In genomic region chr19:5690343-5690735, GRCm38 (mm10) we compare ENCODE assay signal across 8 mouse cellular contexts. TPM values are rescaled to one million over a fixed set of nuclear protein-coding genes. Genes with fewer than 3 reads are reported as not detected.
DNase-seq lines count a peak whose midpoint lies in the region; ATAC-seq and TF ChIP-seq lines count a peak whose summit lies in the region.

No protein-coding gene starts in this region.

- no peaks in the 10 kb centered on the region for H3K27me3 ChIP-seq in erythroblast, embryonic 14.5 days (ENCODE audit: control insufficient read depth)
- H3K27me3 ChIP-seq in CH12.LX (replicated peaks): no peaks in the 10 kb centered on the region
- 0 out of 2 replicates have a peak, but pooled peaks cover 2% of the 10 kb centered on the region for H3K27me3 ChIP-seq in forebrain, embryonic 11.5 days (ENCODE audit: control insufficient read depth, insufficient read depth, low read length)
- peaks cover 3% of the 10 kb centered on the region; the same call in 1 of the 2 replicates for H3K27me3 ChIP-seq in neural tube, embryonic 12.5 days (replicated peaks)

- H3K9me3 ChIP-seq in erythroblast, embryonic 14.5 days (ENCODE audit: control insufficient read depth, low read length): no peaks in the 10 kb centered on the region
- H3K9me3 ChIP-seq in CH12.LX (replicated peaks; ENCODE audit: low read length): no peaks in the 10 kb centered on the region
- H3K9me3 ChIP-seq in forebrain, embryonic 11.5 days (ENCODE audit: control insufficient read depth, low read length): no peaks in the 10 kb centered on the region
- H3K9me3 ChIP-seq in neural tube, embryonic 12.5 days: no peaks in the 10 kb centered on the region

- DNase-seq in CH12.LX (ENCODE audit: extremely low read depth): no peak
- DNase-seq in forebrain, embryonic 11.5 days (ENCODE audit: low spot score): no peak
- DNase-seq in left cerebral cortex, postnatal 4 days: peak; percentile 53
- no peak for DNase-seq in ovary, postnatal 36 days (ENCODE audit: low spot score)
- no peak for DNase-seq in gastrocnemius, adult 18-20 months (ENCODE audit: low spot score)

- no peak for TF ChIP-seq RAD21 in CH12.LX (IDR thresholded peaks at IDR 0.05; ENCODE audit: low read depth, low read length)

- TF ChIP-seq POLR2A in CH12.LX (IDR thresholded peaks at IDR 0.05; ENCODE audit: low read depth, low read length): no peak

- intact Hi-C loops in left cerebral cortex, postnatal 4 days (cut with DNase I): no loop called here

- no peak for TF ChIP-seq EP300 in CH12.LX (IDR thresholded peaks at IDR 0.05; ENCODE audit: low read length)

- H3K4me3 ChIP-seq in erythroblast, embryonic 14.5 days (replicated peaks): peak overlapping the region; percentile 82
- H3K4me3 ChIP-seq in CH12.LX (replicated peaks in 1 of 3; ENCODE audit: low read depth in 2 of 3, low read length in 2 of 3, poor library complexity in 1 of 3): peak overlapping the region; percentile 51 to 95 (median 83)
- peak overlapping the region; percentile 62 for H3K4me3 ChIP-seq in forebrain, embryonic 11.5 days (ENCODE audit: low read depth, low read length)
- peak overlapping the region; percentile 96 for H3K4me3 ChIP-seq in neural tube, embryonic 12.5 days

- WGBS in forebrain, embryonic 11.5 days: 76% methylated on average over 15 of the region's 15 CpGs
- 74% methylated on average over 15 of the region's 15 CpGs for WGBS in neural tube, embryonic 12.5 days

- H3K4me2 ChIP-seq in CH12.LX (ENCODE audit: insufficient read depth, low read depth, poor library complexity, severe bottlenecking): peak overlapping the region; percentile 75
- H3K4me2 ChIP-seq in forebrain, embryonic 11.5 days (ENCODE audit: low read depth, low read length, severe bottlenecking): peak overlapping the region; percentile 99
- peak overlapping the region; percentile 100 for H3K4me2 ChIP-seq in neural tube, embryonic 12.5 days (replicated peaks)

- in situ Hi-C loops in CH12.LX (cut with MboI; ENCODE audit: low pct_ligation_motif_present, low pct_unique_long_range_greater_than_20kb, low sequenced_read_pairs): no loop called here

- no peak for ATAC-seq in erythroblast, adult 5-6 weeks (replicated peaks; ENCODE audit: low FRiP score, poor library complexity, severe bottlenecking)
- no peak for ATAC-seq in forebrain, embryonic 11.5 days (replicated peaks; ENCODE audit: low FRiP score)
- no peak for ATAC-seq in neural tube, embryonic 12.5 days (ENCODE audit: low FRiP score, low read depth)

- H3K4me1 ChIP-seq in erythroblast, embryonic 14.5 days (ENCODE audit: control insufficient read depth): peaks cover 86% of the 10 kb centered on the region
- peaks cover 28 to 40% of the 10 kb centered on the region in 2 experiments for H3K4me1 ChIP-seq in CH12.LX (ENCODE audit: control insufficient read depth in 1 of 2, insufficient read depth in 2 of 2)
- peaks cover 29% of the 10 kb centered on the region for H3K4me1 ChIP-seq in forebrain, embryonic 11.5 days (replicated peaks; ENCODE audit: control insufficient read depth, insufficient read depth, low read length)
- H3K4me1 ChIP-seq in neural tube, embryonic 12.5 days: peaks cover 47% of the 10 kb centered on the region

- dilution Hi-C loops in CH12.LX (cut with MboI; ENCODE audit: extremely low pct_ligation_motif_present, extremely low pct_unique_long_range_greater_than_20kb, low sequenced_read_pairs): no loop called here

- peak overlapping the region; percentile 62 for H3K9ac ChIP-seq in CH12.LX (ENCODE audit: insufficient read depth, low read depth)
- H3K9ac ChIP-seq in forebrain, embryonic 11.5 days (ENCODE audit: low read length): peak overlapping the region; percentile 86
- peak overlapping the region; percentile 89 for H3K9ac ChIP-seq in neural tube, embryonic 12.5 days

- H3K79me2 ChIP-seq in CH12.LX (replicated peaks; ENCODE audit: control insufficient read depth, extremely low read depth, insufficient read depth, poor library complexity, severe bottlenecking): peaks cover 35% of the 10 kb centered on the region

- peaks cover 76% of the 10 kb centered on the region for H3K36me3 ChIP-seq in erythroblast, embryonic 14.5 days (ENCODE audit: control insufficient read depth)
- peaks cover 36 to 66% of the 10 kb centered on the region in 2 experiments for H3K36me3 ChIP-seq in CH12.LX (replicated peaks in 1 of 2; ENCODE audit: control insufficient read depth in 1 of 2, insufficient read depth in 1 of 2, low read length in 1 of 2)
- H3K36me3 ChIP-seq in forebrain, embryonic 11.5 days (ENCODE audit: control insufficient read depth, insufficient read depth, low read length): no peaks in the 10 kb centered on the region; the same call in 1 of the 2 replicates
- peaks cover 55% of the 10 kb centered on the region for H3K36me3 ChIP-seq in neural tube, embryonic 12.5 days

- H3K27ac ChIP-seq in CH12.LX (ENCODE audit: insufficient read depth, low read depth): no peak overlapping the region
- no peak overlapping the region for H3K27ac ChIP-seq in forebrain, embryonic 11.5 days (ENCODE audit: low read depth, low read length)
- H3K27ac ChIP-seq in neural tube, embryonic 12.5 days: 0 out of 2 replicates have a peak overlapping the region, but pooled peaks have one; percentile 46

- no peak for TF ChIP-seq CTCF in CH12.LX (conservative IDR thresholded peaks at IDR 0.05 in 1 of 2, IDR thresholded peaks at IDR 0.05 in 1 of 2; ENCODE audit: low read depth in 2 of 2, low read length in 2 of 2)

TF ChIP-seq in CH12.LX, 34 proteins besides CTCF, POLR2A, EP300 and RAD21 (continues in another document):
- TF ChIP-seq ZNF384 (IDR thresholded peaks at IDR 0.05; ENCODE audit: low read depth, low read length) (no peak), NRF1 (IDR thresholded peaks at IDR 0.05; ENCODE audit: low read depth, low read length) (no peak), MEF2A (IDR thresholded peaks at IDR 0.05; ENCODE audit: borderline replicate concordance, low read depth, low read length) (no peak), CHD2 (IDR thresholded peaks at IDR 0.05; ENCODE audit: low read length) (no peak)

RNA-seq across cellular contexts. Expression of gene Pcnx3, which starts 1.6 kb away (rescaled TPM):
- 43.8 and 46.7 TPM in 2 replicates for polyA plus RNA-seq in erythroblast, embryonic 14.5 days (2012)
- total RNA-seq in erythroblast, adult 5-6 weeks (2015; ENCODE audit: low replicate concordance): 10.7 and 16.3 TPM in 2 replicates
- 14.8 and 20.3 TPM in 2 replicates for total RNA-seq in erythroblast, adult 5-6 weeks (2017; ENCODE audit: low replicate concordance)
- total RNA-seq in CH12.LX (2012; rRNA removed): 27.2 and 28.6 TPM in 2 replicates
- 5.1 and 7.1 TPM in 2 replicates for total RNA-seq in CH12.LX (2014; rRNA removed)
- 28.3 and 34.5 TPM in 2 replicates for polyA plus RNA-seq in CH12.LX (2012; ENCODE audit: insufficient read length, low read depth)
- 34.1 and 37.7 TPM in 2 replicates for polyA plus RNA-seq in forebrain, embryonic 11.5 days (2014; fragmentation: Nextera tagmentation; extraction: Ambion mirVana)
- 10 to 100 TPM; 87.7 to 91.7 TPM for total RNA-seq in left cerebral cortex, postnatal 4 days (2021)
- polyA plus RNA-seq in neural tube, embryonic 12.5 days (2016; fragmentation: Nextera tagmentation; extraction: Ambion mirVana): 30.3 and 32.4 TPM in 2 replicates
- 10 to 100 TPM; 12.5 to 13.8 TPM for total RNA-seq in gastrocnemius, adult 18-20 months (2021)

RNA-seq across cellular contexts. Expression of gene Map3k11, which starts 1.8 kb away (rescaled TPM):
- 18.5 and 20.2 TPM in 2 replicates for polyA plus RNA-seq in erythroblast, embryonic 14.5 days (2012)
- 5.0 and 7.3 TPM in 2 replicates for total RNA-seq in erythroblast, adult 5-6 weeks (2015; ENCODE audit: low replicate concordance)
- total RNA-seq in erythroblast, adult 5-6 weeks (2017; ENCODE audit: low replicate concordance): 8.4 and 11.2 TPM in 2 replicates
- total RNA-seq in CH12.LX (2012; rRNA removed) (16.0 and 17.6 TPM in 2 replicates), CH12.LX (2014; rRNA removed) (4.8 and 6.0 TPM in 2 replicates)
- 13.5 and 14.2 TPM in 2 replicates for polyA plus RNA-seq in CH12.LX (2012; ENCODE audit: insufficient read length, low read depth)
- polyA plus RNA-seq in forebrain, embryonic 11.5 days (2014; fragmentation: Nextera tagmentation; extraction: Ambion mirVana): 20.4 and 21.7 TPM in 2 replicates
- total RNA-seq in left cerebral cortex, postnatal 4 days (2021): 10 to 100 TPM; 14.3 to 14.6 TPM
- polyA plus RNA-seq in neural tube, embryonic 12.5 days (2016; fragmentation: Nextera tagmentation; extraction: Ambion mirVana): 22.4 and 28.9 TPM in 2 replicates
- total RNA-seq in gastrocnemius, adult 18-20 months (2021): 1 to 10 TPM; 8.6 to 9.4 TPM

RNA-seq across cellular contexts. Expression of gene Kcnk7, which starts 13.8 kb away (rescaled TPM):
- 0.04 and 0.06 TPM in 2 replicates for polyA plus RNA-seq in erythroblast, embryonic 14.5 days (2012)
- total RNA-seq in erythroblast, adult 5-6 weeks (2015; ENCODE audit: low replicate concordance): not detected in 2 replicates
- total RNA-seq in erythroblast, adult 5-6 weeks (2017; ENCODE audit: low replicate concordance): not detected in 2 replicates
- not detected in 2 replicates for total RNA-seq in CH12.LX (2012; rRNA removed)
- not detected in 2 replicates for total RNA-seq in CH12.LX (2014; rRNA removed)
- polyA plus RNA-seq in CH12.LX (2012; ENCODE audit: insufficient read length, low read depth): 0.26 and 0.30 TPM in 2 replicates
- not detected in 2 replicates for polyA plus RNA-seq in forebrain, embryonic 11.5 days (2014; fragmentation: Nextera tagmentation; extraction: Ambion mirVana)
- not detected for total RNA-seq in left cerebral cortex, postnatal 4 days (2021)
- polyA plus RNA-seq in neural tube, embryonic 12.5 days (2016; fragmentation: Nextera tagmentation; extraction: Ambion mirVana): 0.19 TPM in 2 replicates
- total RNA-seq in gastrocnemius, adult 18-20 months (2021): not detected

RNA-seq across cellular contexts. Expression of gene Sipa1, which starts 26.8 kb away (rescaled TPM):
- 63.2 and 69.8 TPM in 2 replicates for polyA plus RNA-seq in erythroblast, embryonic 14.5 days (2012)
- 20.5 and 36.9 TPM in 2 replicates for total RNA-seq in erythroblast, adult 5-6 weeks (2015; ENCODE audit: low replicate concordance)
- total RNA-seq in erythroblast, adult 5-6 weeks (2017; ENCODE audit: low replicate concordance): 27.4 and 90.3 TPM in 2 replicates
- 48.9 and 51.1 TPM in 2 replicates for total RNA-seq in CH12.LX (2012; rRNA removed)
- total RNA-seq in CH12.LX (2014; rRNA removed): 17.6 and 18.8 TPM in 2 replicates
- 47.6 and 54.6 TPM in 2 replicates for polyA plus RNA-seq in CH12.LX (2012; ENCODE audit: insufficient read length, low read depth)
- polyA plus RNA-seq in forebrain, embryonic 11.5 days (2014; fragmentation: Nextera tagmentation; extraction: Ambion mirVana): 18.4 and 19.9 TPM in 2 replicates
- total RNA-seq in left cerebral cortex, postnatal 4 days (2021): 10 to 100 TPM; 31.1 to 33.3 TPM
- 24.8 and 25.7 TPM in 2 replicates for polyA plus RNA-seq in neural tube, embryonic 12.5 days (2016; fragmentation: Nextera tagmentation; extraction: Ambion mirVana)
- total RNA-seq in gastrocnemius, adult 18-20 months (2021): 1 to 10 TPM; 5.6 to 8.2 TPM

RNA-seq across cellular contexts. Expression of gene Ehbp1l1, which starts 35.8 kb away (rescaled TPM):
- polyA plus RNA-seq in erythroblast, embryonic 14.5 days (2012): 88.4 and 106 TPM in 2 replicates
- 27.5 and 57.9 TPM in 2 replicates for total RNA-seq in erythroblast, adult 5-6 weeks (2015; ENCODE audit: low replicate concordance)
- 236 and 446 TPM in 2 replicates for total RNA-seq in erythroblast, adult 5-6 weeks (2017; ENCODE audit: low replicate concordance)
- total RNA-seq in CH12.LX (2012; rRNA removed): 52.1 and 57.0 TPM in 2 replicates
- 26.9 and 30.4 TPM in 2 replicates for total RNA-seq in CH12.LX (2014; rRNA removed)
- polyA plus RNA-seq in CH12.LX (2012; ENCODE audit: insufficient read length, low read depth): 62.6 and 71.9 TPM in 2 replicates
- 6.8 and 7.4 TPM in 2 replicates for polyA plus RNA-seq in forebrain, embryonic 11.5 days (2014; fragmentation: Nextera tagmentation; extraction: Ambion mirVana)
- 10 to 100 TPM; 41.9 to 48.6 TPM for total RNA-seq in left cerebral cortex, postnatal 4 days (2021)
- 10.1 and 10.5 TPM in 2 replicates for polyA plus RNA-seq in neural tube, embryonic 12.5 days (2016; fragmentation: Nextera tagmentation; extraction: Ambion mirVana)
- total RNA-seq in gastrocnemius, adult 18-20 months (2021): 100 to 1,000 TPM; 210 to 241 TPM
